Mouse (Mus musculus): ENCODE measurements around the gene Kpna4. TPM values are rescaled to one million over a fixed set of nuclear protein-coding genes. Genes with fewer than 3 reads are reported as not detected.

Gene Kpna4
- polyA plus RNA-seq (2012; rRNA removed) (21.2 and 25.6 TPM in 2 replicates), polyA plus RNA-seq (2014; fragmentation: Nextera tagmentation; extraction: Ambion mirVana) (34.3 and 37.5 TPM in 2 replicates)

GRCm38 (mm10) chr3:69126509-69127345, at the start of gene Kpna4:
Gene Kpna4, minus strand, starts transcription at chr3:69127113.
- H3K4me1 ChIP-seq (ENCODE audit: control insufficient read depth, insufficient read depth, low read length), result 0 out of 2 replicates have a peak, but pooled peaks cover 3% of the 10 kb centered on the region
- peak; percentile 99 for ATAC-seq (ENCODE audit: low FRiP score, low read depth)
- H3K27me3 ChIP-seq (ENCODE audit: control insufficient read depth, insufficient read depth, low read length), result no peaks in the 10 kb centered on the region
- peak within 1 kb of the TSS; percentile 93 for H3K4me3 ChIP-seq (replicated peaks; ENCODE audit: low read length)
- no peaks in the 10 kb centered on the region for H3K9me3 ChIP-seq (ENCODE audit: control insufficient read depth, low read length)
- H3K4me2 ChIP-seq (replicated peaks; ENCODE audit: low read depth, low read length, severe bottlenecking), result peak within 1 kb of the TSS; percentile 73
- H3K27ac ChIP-seq (replicated peaks; ENCODE audit: low read depth, low read length), result peak within 1 kb of the TSS; percentile 96
- WGBS, result under 1% methylated on average over 91 of the region's 107 CpGs
- peak; percentile 95 for DNase-seq (ENCODE audit: low spot score)
- TF ChIP-seq POLR2A (IDR thresholded peaks at IDR 0.05; ENCODE audit: borderline replicate concordance, extremely low read depth, insufficient read depth, insufficient read length), result 0 out of 2 replicates have a peak, but pooled peaks have one; percentile 86
- no peaks in the 10 kb centered on the region for H3K36me3 ChIP-seq (ENCODE audit: control insufficient read depth, insufficient read depth, low read length)
- peak within 1 kb of the TSS; percentile 94 for H3K9ac ChIP-seq (ENCODE audit: low read depth, low read length, severe bottlenecking)

GRCm38 (mm10) chr3:69175229-69175628, 48.3 kb upstream of the Kpna4 start:
- WGBS, result 50% methylated on average over 1 of the region's 1 CpGs

GRCm38 (mm10) chr3:69171123-69171522, 44.2 kb upstream of the Kpna4 start:
- Histone ChIP-seq H3K9me3 (ENCODE audit: control insufficient read depth, low read length) (no peaks in the 10 kb centered on the region), H3K4me2 (replicated peaks; ENCODE audit: low read depth, low read length, severe bottlenecking) (no peak overlapping the region), H3K27ac (replicated peaks; ENCODE audit: low read depth, low read length) (no peak overlapping the region), H3K9ac (ENCODE audit: low read depth, low read length, severe bottlenecking) (no peak overlapping the region), H3K27me3 (ENCODE audit: control insufficient read depth, insufficient read depth, low read length) (no peaks in the 10 kb centered on the region), H3K36me3 (ENCODE audit: control insufficient read depth, insufficient read depth, low read length) (no peaks in the 10 kb centered on the region), H3K4me1 (ENCODE audit: control insufficient read depth, insufficient read depth, low read length) (no peaks in the 10 kb centered on the region), H3K4me3 (replicated peaks; ENCODE audit: low read length) (no peak overlapping the region)
- ATAC-seq (ENCODE audit: low FRiP score, low read depth) (no peak), DNase-seq (ENCODE audit: low spot score) (no peak)
- no peak for TF ChIP-seq POLR2A (IDR thresholded peaks at IDR 0.05; ENCODE audit: borderline replicate concordance, extremely low read depth, insufficient read depth, insufficient read length)
- 62% methylated on average over 4 of the region's 4 CpGs for WGBS

More at GRCm38 (mm10) chr3:69175229-69175628, 48.3 kb upstream of the Kpna4 start:
- no peak overlapping the region for H3K27ac ChIP-seq (replicated peaks; ENCODE audit: low read depth, low read length)
- no peak overlapping the region for H3K4me3 ChIP-seq (replicated peaks; ENCODE audit: low read length)
- H3K9ac ChIP-seq (ENCODE audit: low read depth, low read length, severe bottlenecking), result no peak overlapping the region
- no peaks in the 10 kb centered on the region for H3K27me3 ChIP-seq (ENCODE audit: control insufficient read depth, insufficient read depth, low read length)
- H3K4me2 ChIP-seq (replicated peaks; ENCODE audit: low read depth, low read length, severe bottlenecking), result no peak overlapping the region
- DNase-seq (ENCODE audit: low spot score) (no peak), ATAC-seq (ENCODE audit: low FRiP score, low read depth) (no peak)
- no peaks in the 10 kb centered on the region for H3K4me1 ChIP-seq (ENCODE audit: control insufficient read depth, insufficient read depth, low read length)
- H3K36me3 ChIP-seq (ENCODE audit: control insufficient read depth, insufficient read depth, low read length), result no peaks in the 10 kb centered on the region
- TF ChIP-seq POLR2A (IDR thresholded peaks at IDR 0.05; ENCODE audit: borderline replicate concordance, extremely low read depth, insufficient read depth, insufficient read length), result no peak
- no peaks in the 10 kb centered on the region for H3K9me3 ChIP-seq (ENCODE audit: control insufficient read depth, low read length)

GRCm38 (mm10) chr3:69169796-69170195, 42.9 kb upstream of the Kpna4 start:
- H3K36me3 ChIP-seq (ENCODE audit: control insufficient read depth, insufficient read depth, low read length), result no peaks in the 10 kb centered on the region
- H3K4me2 ChIP-seq (replicated peaks; ENCODE audit: low read depth, low read length, severe bottlenecking), result no peak overlapping the region
- no peaks in the 10 kb centered on the region for H3K27me3 ChIP-seq (ENCODE audit: control insufficient read depth, insufficient read depth, low read length)
- no peak overlapping the region for H3K9ac ChIP-seq (ENCODE audit: low read depth, low read length, severe bottlenecking)
- no peaks in the 10 kb centered on the region for H3K9me3 ChIP-seq (ENCODE audit: control insufficient read depth, low read length)
- ATAC-seq (ENCODE audit: low FRiP score, low read depth) (no peak), DNase-seq (ENCODE audit: low spot score) (no peak)
- H3K4me3 ChIP-seq (replicated peaks; ENCODE audit: low read length), result no peak overlapping the region
- TF ChIP-seq POLR2A (IDR thresholded peaks at IDR 0.05; ENCODE audit: borderline replicate concordance, extremely low read depth, insufficient read depth, insufficient read length), result no peak
- H3K4me1 ChIP-seq (ENCODE audit: control insufficient read depth, insufficient read depth, low read length), result no peaks in the 10 kb centered on the region
- no peak overlapping the region for H3K27ac ChIP-seq (replicated peaks; ENCODE audit: low read depth, low read length)
- 82% methylated on average over 5 of the region's 5 CpGs for WGBS

GRCm38 (mm10) chr3:69168724-69169123, 41.8 kb upstream of the Kpna4 start:
- no peak for DNase-seq (ENCODE audit: low spot score)
- 80% methylated on average over 9 of the region's 9 CpGs for WGBS
- no peaks in the 10 kb centered on the region for H3K36me3 ChIP-seq (ENCODE audit: control insufficient read depth, insufficient read depth, low read length)
- no peak overlapping the region for H3K4me2 ChIP-seq (replicated peaks; ENCODE audit: low read depth, low read length, severe bottlenecking)
- TF ChIP-seq POLR2A (IDR thresholded peaks at IDR 0.05; ENCODE audit: borderline replicate concordance, extremely low read depth, insufficient read depth, insufficient read length), result no peak
- no peaks in the 10 kb centered on the region for H3K27me3 ChIP-seq (ENCODE audit: control insufficient read depth, insufficient read depth, low read length)
- no peak overlapping the region for H3K9ac ChIP-seq (ENCODE audit: low read depth, low read length, severe bottlenecking)
- ATAC-seq (ENCODE audit: low FRiP score, low read depth), result no peak
- no peaks in the 10 kb centered on the region for H3K4me1 ChIP-seq (ENCODE audit: control insufficient read depth, insufficient read depth, low read length)
- H3K4me3 ChIP-seq (replicated peaks; ENCODE audit: low read length), result no peak overlapping the region
- H3K27ac ChIP-seq (replicated peaks; ENCODE audit: low read depth, low read length), result no peak overlapping the region
- no peaks in the 10 kb centered on the region for H3K9me3 ChIP-seq (ENCODE audit: control insufficient read depth, low read length)

Measured in limb, embryonic 14.5 days (tissue).